Mouse (Mus musculus) cortical plate, adult 2 months (tissue): ENCODE measurements at regions not wholly inside any gene's neighbourhood (a gene's known extent, or its start where the extent isn't known, plus 50 kb on each side); places are given as distances from the start of the nearest gene placed in this dataset.

Source experiments
- H3K27ac ChIP-seq: fragments of 200-500 bp; 2 replicates; pipeline ENCODE4 v1.5.1; 2012; ENCODE audit warnings: low read length, control low read depth, inconsistent platforms; ENCODE audit not compliant: insufficient read depth
- H3K4me1 ChIP-seq: fragments of 200-500 bp; 2 replicates; pipeline ENCODE4 v1.6.1; 2011; ENCODE audit warnings: low read length; ENCODE audit not compliant: control insufficient read depth, insufficient read depth
- H3K4me3 ChIP-seq: fragments of 200-500 bp; 2 replicates; pipeline ENCODE4 v1.5.1; 2011; ENCODE audit warnings: mild to moderate bottlenecking, low read length, control low read depth; ENCODE audit not compliant: insufficient read depth
- CTCF ChIP-seq: fragments of 200-500 bp; IDR thresholded peaks from 2 replicates; pipeline ENCODE4 v1.5.1; 2011; ENCODE audit warnings: mild to moderate bottlenecking, control low read depth, low read length; ENCODE audit not compliant: insufficient read depth; ENCODE audit errors: extremely low read depth
- POLR2A ChIP-seq: fragments of 200-500 bp; IDR thresholded peaks from 2 replicates; pipeline ENCODE4 v1.6.1; 2011; ENCODE audit warnings: mild to moderate bottlenecking, low read length, control low read depth; ENCODE audit not compliant: insufficient read depth; ENCODE audit errors: extremely low read depth

- Histone ChIP-seq H3K4me3 (no peak overlapping the region), H3K27ac (no peak overlapping the region), H3K4me1 (no peaks in the 10 kb centered on the region)
- no peak for TF ChIP-seq CTCF
- TF ChIP-seq POLR2A: no peak
These were observed 179.4 kb downstream of the Fam43a start for GRCm38 (mm10) chr16:30778945-30779344.

DNA sequence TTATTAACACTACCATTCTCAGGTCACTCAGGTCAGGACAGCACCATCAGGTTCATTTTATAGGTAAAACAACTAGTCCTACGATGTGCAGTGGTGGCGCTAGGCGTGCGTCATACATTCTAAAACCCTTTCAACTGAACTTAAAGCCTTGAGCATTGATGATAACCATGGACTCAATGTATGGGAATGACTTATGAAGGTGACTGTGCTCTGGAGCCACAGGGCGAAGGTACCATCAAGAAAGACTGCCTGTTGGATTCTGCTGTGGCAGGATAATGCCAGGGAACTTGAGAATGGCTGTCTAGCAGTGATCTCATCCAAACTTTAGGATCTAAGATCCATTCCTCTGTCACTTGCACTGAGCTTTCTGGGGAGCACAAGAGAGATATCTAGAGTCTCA, 184.7 kb downstream of the Fam43a start:
- Histone ChIP-seq H3K27ac (no peak overlapping the region), H3K4me1 (no peaks in the 10 kb centered on the region)

DNA sequence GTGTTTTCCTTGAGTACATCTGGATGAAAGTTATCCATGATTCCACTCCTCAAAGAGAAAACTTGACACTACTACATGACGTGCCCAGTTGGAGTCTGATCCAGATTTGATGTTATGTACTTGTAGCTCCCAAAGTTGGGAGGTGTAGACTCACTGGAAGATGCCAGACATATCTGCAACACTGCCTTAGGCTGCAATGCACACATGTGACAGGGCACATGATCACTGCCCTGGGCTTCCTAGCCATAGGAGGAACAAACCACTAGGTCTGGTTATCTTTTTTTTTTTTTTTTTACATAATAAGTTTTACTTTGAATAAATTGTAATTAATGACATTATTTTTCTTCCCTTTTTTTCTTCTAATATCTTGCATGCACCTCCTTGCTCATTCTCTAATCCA, 185.4 kb downstream of the Fam43a start:
- Histone ChIP-seq H3K27ac (no peak overlapping the region), H3K4me1 (no peaks in the 10 kb centered on the region), H3K4me3 (no peak overlapping the region)
- no peak for TF ChIP-seq POLR2A
- TF ChIP-seq CTCF: no peak

More for the DNA sequence above, 184.7 kb downstream of the Fam43a start:
- H3K4me3 ChIP-seq: no peak overlapping the region
- TF ChIP-seq CTCF: no peak
- TF ChIP-seq POLR2A: no peak

GRCm38 (mm10) chr16:30786060-30786459, 186.5 kb downstream of the Fam43a start:
- H3K4me1 ChIP-seq: no peaks in the 10 kb centered on the region
- TF ChIP-seq POLR2A: no peak
- no peak for TF ChIP-seq CTCF
- no peak overlapping the region for H3K27ac ChIP-seq
- H3K4me3 ChIP-seq: no peak overlapping the region

DNA sequence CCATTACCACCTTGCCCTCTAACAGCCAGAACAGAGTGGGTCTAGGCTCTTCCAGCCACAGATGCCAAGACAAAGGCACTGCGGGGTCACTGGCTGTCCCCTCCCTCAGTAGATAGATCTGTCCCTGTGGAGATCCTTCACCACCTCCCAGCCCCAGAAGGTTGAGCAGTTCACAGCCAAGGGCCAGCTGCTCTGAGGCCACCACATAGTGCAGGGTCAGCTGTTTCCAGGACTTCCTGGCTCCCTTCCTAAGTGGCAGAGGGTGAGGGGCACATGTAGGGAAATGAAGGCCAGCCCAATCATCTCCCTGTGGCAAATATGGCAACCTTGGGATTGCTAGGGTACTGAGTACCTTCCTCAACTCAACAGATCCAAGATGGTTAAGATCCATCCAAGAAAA, 187.8 kb downstream of the Fam43a start:
- Histone ChIP-seq H3K27ac (no peak overlapping the region), H3K4me1 (no peaks in the 10 kb centered on the region), H3K4me3 (no peak overlapping the region)
- TF ChIP-seq POLR2A (no peak), CTCF (no peak)

- Histone ChIP-seq H3K27ac (no peak overlapping the region), H3K4me3 (no peak overlapping the region), H3K4me1 (no peaks in the 10 kb centered on the region)
- TF ChIP-seq CTCF (no peak), POLR2A (no peak)
These were observed 188.8 kb downstream of the Fam43a start for GRCm38 (mm10) chr16:30788321-30788781.

DNA sequence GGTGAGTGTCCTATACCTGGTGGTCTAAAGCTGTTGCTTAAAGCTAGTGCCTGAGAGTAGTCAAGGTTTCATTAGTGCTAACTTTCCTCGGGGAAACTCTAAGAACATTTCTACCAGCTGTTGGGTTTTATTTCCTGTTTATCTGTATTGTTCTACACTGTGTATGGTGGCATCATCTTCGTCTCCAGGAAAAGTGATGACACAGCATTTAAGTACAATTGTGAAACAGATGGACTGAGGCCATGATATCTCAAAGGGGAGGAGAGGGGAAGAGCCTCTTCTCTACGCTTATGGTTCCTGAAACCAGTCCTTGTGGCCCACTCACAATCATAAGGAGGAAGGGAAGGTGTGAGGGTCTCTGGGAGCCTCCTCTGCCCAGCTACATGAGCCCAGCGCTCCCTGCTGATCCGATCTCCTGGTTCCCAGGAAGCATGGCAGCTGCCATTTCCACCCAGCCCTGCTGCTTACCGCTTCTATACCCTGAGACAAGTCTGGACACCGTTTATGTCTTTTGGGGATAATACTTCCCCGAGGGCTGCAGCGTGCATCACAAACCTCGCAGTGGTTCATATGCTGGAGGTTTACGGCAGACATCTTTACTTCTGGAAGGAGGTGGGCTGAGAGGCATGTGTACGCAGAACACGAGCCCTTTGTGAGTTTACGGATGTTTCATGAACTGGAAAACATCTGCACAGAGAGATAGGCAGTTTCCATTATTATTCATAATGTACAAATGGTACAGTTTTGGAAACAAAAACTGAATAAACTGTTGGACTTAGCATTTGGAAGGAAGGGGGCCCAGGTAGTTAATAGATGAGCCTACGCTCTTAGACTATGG, 189.6 kb downstream of the Fam43a start:
- Histone ChIP-seq H3K4me3 (no peak overlapping the region), H3K4me1 (no peaks in the 10 kb centered on the region), H3K27ac (no peak overlapping the region)
- TF ChIP-seq CTCF (no peak), POLR2A (no peak)

- no peak overlapping the region for H3K4me3 ChIP-seq
- TF ChIP-seq CTCF: no peak
- no peak for TF ChIP-seq POLR2A
- H3K27ac ChIP-seq: no peak overlapping the region
- no peaks in the 10 kb centered on the region for H3K4me1 ChIP-seq
These were observed 190.5 kb downstream of the Fam43a start for GRCm38 (mm10) chr16:30790036-30790435.

DNA sequence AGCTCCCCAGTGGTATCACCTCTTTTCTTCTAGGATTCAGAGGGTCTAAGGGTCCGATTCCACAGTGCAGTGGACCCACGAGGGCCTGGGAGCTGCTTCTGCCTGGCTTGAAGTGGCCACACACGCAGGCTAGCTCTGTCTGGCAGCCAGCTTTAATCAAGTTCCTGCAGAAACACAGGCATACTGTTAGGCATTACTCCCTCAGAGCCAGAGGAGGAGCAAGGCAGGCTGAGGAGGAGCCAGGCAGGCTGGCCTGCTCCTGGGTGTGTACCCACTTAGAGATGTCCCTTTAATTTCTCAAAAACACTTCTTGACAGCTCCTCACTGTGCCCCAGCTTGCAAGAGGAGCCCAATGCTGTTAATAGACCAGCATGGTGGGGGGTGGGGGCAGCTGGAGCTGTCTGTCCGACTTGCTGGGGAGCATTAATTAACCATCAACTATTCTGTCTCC, 191.1 kb downstream of the Fam43a start:
- TF ChIP-seq CTCF: no peak
- TF ChIP-seq POLR2A: no peak
- H3K4me3 ChIP-seq: no peak overlapping the region
- H3K27ac ChIP-seq: no peak overlapping the region

More for the DNA sequence above, 191.1 kb downstream of the Fam43a start:
- H3K4me1 ChIP-seq: no peaks in the 10 kb centered on the region
